Mouse (Mus musculus): ENCODE measurements around the gene Aif1l.
"Not testable (repeated sequence)": the region's sequence is repeated elsewhere in the genome, so short reads cannot be mapped to it uniquely, and the experiment has no call there.

The Aif1l gene

GRCm38 (mm10) chr2:31950058-31950871 lies at the start of gene Aif1l:
Aif1l (plus strand) TSS chr2:31950139.
- peak; percentile 65 to 75 for DNase-seq

GRCm38 (mm10) chr2:31900932-31901331 lies 49.0 kb upstream of the Aif1l start:
- no peak for DNase-seq

GRCm38 (mm10) chr2:31901659-31902362 lies 48.1 kb upstream of the Aif1l start:
- no peak for DNase-seq

GRCm38 (mm10) chr2:31904089-31904488 lies 45.9 kb upstream of the Aif1l start:
- DNase-seq, result peak in 1 of 2 experiments; percentile 26

GRCm38 (mm10) chr2:31904622-31905021 lies 45.3 kb upstream of the Aif1l start:
- DNase-seq, result peak in 1 of 2 experiments; percentile 39

GRCm38 (mm10) chr2:31905682-31906081 lies 44.3 kb upstream of the Aif1l start:
- DNase-seq, result no peak

GRCm38 (mm10) chr2:31906407-31906806 lies 43.5 kb upstream of the Aif1l start:
- peak; percentile 43 to 49 for DNase-seq

DNA sequence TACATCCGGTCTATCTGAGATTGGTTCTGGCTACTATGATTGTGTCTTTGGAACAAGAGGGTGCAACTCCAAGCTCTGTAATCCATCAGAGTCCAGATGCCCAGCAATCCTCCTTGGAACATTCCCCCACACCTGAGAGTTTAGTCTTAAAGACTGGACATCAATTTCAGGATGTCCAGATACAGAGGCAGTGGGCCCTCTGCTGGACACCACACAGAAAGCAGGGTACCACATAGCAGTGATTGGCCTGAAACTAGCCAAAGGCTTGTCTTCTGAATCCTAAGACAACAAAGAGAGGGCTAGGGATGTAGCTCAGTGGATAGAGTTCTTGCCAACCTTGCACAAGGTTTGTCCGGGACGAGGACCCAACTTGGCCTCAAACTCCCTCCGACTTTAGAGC lies 37.4 kb upstream of the Aif1l start:
- peak; percentile 69 to 72 for DNase-seq

DNA sequence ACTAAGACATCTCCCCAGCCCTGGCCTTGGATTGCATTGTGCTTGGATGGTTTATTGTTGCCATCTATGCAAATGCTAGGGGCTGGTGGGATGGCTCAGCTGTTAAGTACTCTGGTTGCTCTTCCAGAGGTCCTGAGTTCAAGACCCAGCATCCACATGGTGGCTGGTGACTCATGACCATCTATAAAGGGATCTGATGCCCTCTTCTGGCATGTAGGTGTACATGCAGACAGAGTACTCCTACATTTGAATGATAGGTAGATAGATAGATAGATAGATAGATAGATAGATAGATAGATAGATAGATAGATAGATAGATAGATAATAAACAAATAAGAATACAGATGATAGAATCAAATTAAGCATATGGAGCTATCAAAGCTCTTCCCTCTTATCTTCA lies 35.7 kb upstream of the Aif1l start:
- not testable (repeated sequence) for DNase-seq

- DNase-seq, result peak; percentile 91 to 95
Measured at GRCm38 (mm10) chr2:31915112-31915511, 34.8 kb upstream of the Aif1l start.

GRCm38 (mm10) chr2:31917636-31918035 lies 32.3 kb upstream of the Aif1l start:
- peak; percentile 62 to 66 for DNase-seq

DNA sequence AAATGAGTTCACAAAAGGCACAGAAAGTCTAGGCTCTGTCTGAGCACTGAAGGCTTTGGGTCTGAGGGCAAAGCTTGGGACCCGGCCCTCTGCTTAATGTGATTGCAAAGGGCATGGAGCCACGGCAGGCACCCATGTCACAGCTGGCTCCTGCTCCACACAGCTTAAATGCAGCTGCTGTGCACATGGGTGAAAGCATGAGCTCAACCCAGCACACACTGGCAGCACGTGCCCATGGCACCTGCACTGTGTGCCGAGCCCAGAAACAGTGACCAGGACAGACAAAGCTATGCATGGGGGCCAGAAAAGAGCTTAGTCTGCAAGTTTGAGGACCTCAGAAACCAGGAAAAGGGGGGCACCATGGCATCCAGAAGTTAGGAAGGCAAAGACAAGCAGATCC lies 26.3 kb upstream of the Aif1l start:
- no peak for DNase-seq

- peak; percentile 41 to 45 for DNase-seq
Measured at GRCm38 (mm10) chr2:31924811-31925210, 25.1 kb upstream of the Aif1l start.

DNA sequence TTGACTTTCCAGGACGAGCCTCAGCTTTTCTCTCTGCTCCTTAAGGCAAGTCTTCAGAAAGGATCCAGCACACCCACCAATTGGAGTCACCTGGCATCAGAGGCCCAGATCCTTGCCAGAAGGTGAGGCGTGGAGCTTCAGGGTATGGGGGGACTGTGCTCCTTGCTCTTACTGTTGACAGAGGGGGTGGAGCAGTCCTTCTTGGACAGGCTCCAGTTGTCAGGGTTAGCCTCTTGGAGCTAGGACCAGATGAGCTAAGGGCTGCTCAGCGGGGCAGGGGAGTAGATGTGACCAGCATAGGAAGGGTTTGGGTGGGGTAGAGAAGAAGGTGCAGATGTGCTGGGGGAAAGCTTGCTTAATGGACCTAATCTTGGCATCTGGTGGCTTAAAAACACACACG lies 24.0 kb upstream of the Aif1l start:
- DNase-seq, result peak; percentile 29 to 36

GRCm38 (mm10) chr2:31929664-31930063 lies 20.3 kb upstream of the Aif1l start:
- DNase-seq, result no peak

- no peak for DNase-seq
Measured at GRCm38 (mm10) chr2:31934551-31934950, 15.4 kb upstream of the Aif1l start.

- no peak for DNase-seq
Measured at GRCm38 (mm10) chr2:31935054-31935453, 14.9 kb upstream of the Aif1l start.

DNA sequence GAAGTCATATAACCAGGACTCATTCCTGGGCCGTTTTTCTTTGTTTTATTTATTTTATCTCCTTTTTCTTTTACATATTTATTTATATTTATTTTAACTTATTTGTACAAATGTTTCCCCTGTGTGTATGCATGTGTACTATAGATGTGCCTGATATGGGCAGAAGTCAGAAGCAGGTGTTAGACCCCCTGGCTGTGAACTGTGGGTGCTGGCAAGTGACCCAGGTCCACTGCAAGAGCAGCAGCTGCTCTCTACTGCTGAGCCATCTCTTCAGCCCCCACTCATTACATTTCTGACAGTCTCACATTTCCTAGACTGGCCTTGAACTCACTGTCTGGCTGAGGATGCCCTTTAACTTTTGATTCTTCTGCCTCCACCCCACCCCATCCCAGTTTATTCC lies 11.6 kb upstream of the Aif1l start:
- peak in 1 of 2 experiments; percentile 50 for DNase-seq

DNA sequence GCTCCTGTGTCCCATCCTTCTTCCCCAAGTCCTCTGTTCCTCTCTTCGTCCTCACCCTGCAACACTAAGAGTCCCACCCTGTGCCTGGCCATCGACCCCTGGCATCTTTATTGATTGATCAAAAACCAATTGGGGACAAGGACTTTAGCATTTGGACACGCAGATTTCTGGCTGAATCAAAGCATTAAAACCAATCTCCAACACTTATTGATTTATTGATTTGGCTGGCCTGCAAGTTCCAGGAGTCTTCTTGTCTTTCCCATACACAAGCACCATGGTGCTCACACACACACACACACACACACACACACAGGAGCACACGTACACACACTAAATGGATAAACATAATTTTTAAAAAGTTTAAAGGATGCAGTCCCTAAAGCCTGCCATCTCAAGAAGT lies 6.9 kb upstream of the Aif1l start:
- DNase-seq, result no peak

- no peak for DNase-seq
Measured at GRCm38 (mm10) chr2:31945580-31945979, 4.4 kb upstream of the Aif1l start.

GRCm38 (mm10) chr2:31948392-31948791 lies 1.5 kb upstream of the Aif1l start:
- no peak for DNase-seq

GRCm38 (mm10) chr2:31948801-31949200 lies 1.1 kb upstream of the Aif1l start:
- no peak for DNase-seq

GRCm38 (mm10) chr2:31950966-31951365 lies 1.0 kb downstream of the Aif1l start:
- DNase-seq, result no peak

- peak; percentile 53 to 64 for DNase-seq
Measured at GRCm38 (mm10) chr2:31952236-31952635, 2.3 kb downstream of the Aif1l start.
